Mouse (Mus musculus) cortical plate, adult 2 months (tissue): ENCODE results near the gene Gfi1.

ENCODE experiments used
- CTCF ChIP-seq: fragments of 200-500 bp; IDR thresholded peaks from 2 replicates; pipeline ENCODE4 v1.5.1; 2011; ENCODE audit warnings: mild to moderate bottlenecking, control low read depth, low read length; ENCODE audit not compliant: insufficient read depth; ENCODE audit errors: extremely low read depth
- POLR2A ChIP-seq: fragments of 200-500 bp; IDR thresholded peaks from 2 replicates; pipeline ENCODE4 v1.6.1; 2011; ENCODE audit warnings: mild to moderate bottlenecking, low read length, control low read depth; ENCODE audit not compliant: insufficient read depth; ENCODE audit errors: extremely low read depth

- TF ChIP-seq CTCF (no peak), POLR2A (no peak)
These were observed 608 bp upstream of the Gfi1 start for GRCm38 (mm10) chr5:107726281-107727006.
